In the genomic region with DNA sequence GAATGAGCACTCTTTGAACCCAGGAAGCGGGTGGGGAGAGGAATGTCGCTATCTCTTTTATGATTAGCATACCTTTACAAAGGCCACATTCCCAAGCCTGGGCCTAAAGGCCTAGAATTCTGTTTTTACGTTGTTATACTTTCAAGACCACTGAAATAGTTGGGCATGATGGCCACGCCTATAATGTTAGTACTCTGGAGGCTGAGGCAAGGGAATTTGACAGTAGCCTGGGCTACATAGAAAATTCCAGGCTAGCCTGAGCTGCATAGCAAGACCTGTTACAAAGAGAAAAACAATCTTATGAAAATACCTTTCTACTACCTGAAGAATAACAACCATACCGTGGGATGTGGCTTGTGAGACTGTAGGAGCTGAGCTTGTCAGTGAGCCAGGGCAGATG, we compare ENCODE assay signal across 28 mouse cellular contexts.
DNase-seq lines count a peak whose midpoint lies in the region; ATAC-seq lines count a peak whose summit lies in the region.
"Had no signal": no experiment of that assay in that cellular context is flagged by ENCODE, and none has a peak within 500 bp of the region (broad histone marks: within the 10 kb centered on the region; RNA-seq: fewer than 3 reads in every experiment).

No protein-coding gene starts in this region.

- no peak for ATAC-seq in forebrain, embryonic 11.5 days (replicated peaks; ENCODE audit: low FRiP score)
- no peak for ATAC-seq in intestine, embryonic 16.5 days
- ATAC-seq in intestine, embryonic 15.5 days: no peak
- no peak for ATAC-seq in megakaryocyte, adult 5-6 weeks (ENCODE audit: poor library complexity, severe bottlenecking)
- no peak for ATAC-seq in megakaryocyte progenitor cell, adult 5-6 weeks (replicated peaks; ENCODE audit: poor library complexity)
- ATAC-seq: activated CD4-positive, CD25-positive, alpha-beta regulatory T cell, adult 4 months; forebrain, embryonic 13.5 days; midbrain, embryonic 16.5 days had no signal

- H3K4me3 ChIP-seq in forebrain, embryonic 10.5 days: no peak overlapping the region
- no peak overlapping the region for H3K4me3 ChIP-seq in forebrain, embryonic 11.5 days (ENCODE audit: low read depth, low read length)
- H3K4me3 ChIP-seq in intestine, embryonic 16.5 days (ENCODE audit: low read length): no peak overlapping the region
- H3K4me3 ChIP-seq in intestine, embryonic 15.5 days (replicated peaks): no peak overlapping the region
- H3K4me3 ChIP-seq in megakaryocyte, embryonic 14.5 days (replicated peaks): peak overlapping the region; percentile 80
- H3K4me3 ChIP-seq: erythroblast, embryonic 14.5 days; forebrain, embryonic 13.5 days; hindbrain, embryonic 13.5 days; liver, embryonic 15.5 days; midbrain, embryonic 10.5 days; myocyte; stomach, embryonic 15.5 days had no signal

- H3K9ac ChIP-seq in forebrain, embryonic 11.5 days (ENCODE audit: low read length): no peak overlapping the region
- no peak overlapping the region for H3K9ac ChIP-seq in intestine, embryonic 16.5 days (ENCODE audit: low read depth, low read length)
- H3K9ac ChIP-seq in intestine, embryonic 15.5 days: no peak overlapping the region
- H3K9ac ChIP-seq: forebrain, embryonic 13.5 days; hindbrain, embryonic 13.5 days; liver, embryonic 15.5 days; stomach, embryonic 15.5 days had no signal

- no peaks in the 10 kb centered on the region for H3K27me3 ChIP-seq in forebrain, embryonic 10.5 days (ENCODE audit: poor library complexity, severe bottlenecking)
- no peaks in the 10 kb centered on the region for H3K27me3 ChIP-seq in forebrain, embryonic 11.5 days (ENCODE audit: control insufficient read depth, insufficient read depth, low read length)
- H3K27me3 ChIP-seq in intestine, embryonic 16.5 days (replicated peaks; ENCODE audit: control insufficient read depth, insufficient read depth, low read length): no peaks in the 10 kb centered on the region
- no peaks in the 10 kb centered on the region for H3K27me3 ChIP-seq in intestine, embryonic 15.5 days (replicated peaks)
- H3K27me3 ChIP-seq in megakaryocyte, embryonic 14.5 days (replicated peaks): no peaks in the 10 kb centered on the region
- H3K27me3 ChIP-seq: CH12.LX; forebrain, embryonic 13.5 days; liver, embryonic 15.5 days; stomach, embryonic 15.5 days had no signal

- no peaks in the 10 kb centered on the region; the same call in 1 of the 2 replicates for H3K36me3 ChIP-seq in forebrain, embryonic 10.5 days (replicated peaks)
- no peaks in the 10 kb centered on the region for H3K36me3 ChIP-seq in forebrain, embryonic 11.5 days (ENCODE audit: control insufficient read depth, insufficient read depth, low read length)
- no peaks in the 10 kb centered on the region for H3K36me3 ChIP-seq in intestine, embryonic 16.5 days (ENCODE audit: control insufficient read depth, insufficient read depth, low read length)
- H3K36me3 ChIP-seq in intestine, embryonic 15.5 days: no peaks in the 10 kb centered on the region
- H3K36me3 ChIP-seq in megakaryocyte, embryonic 14.5 days (replicated peaks; ENCODE audit: low read length): peaks cover 24% of the 10 kb centered on the region
- H3K36me3 ChIP-seq: hindbrain, embryonic 13.5 days; liver, embryonic 15.5 days; midbrain, embryonic 10.5 days; stomach, embryonic 15.5 days had no signal

- H3K4me2 ChIP-seq in forebrain, embryonic 11.5 days (ENCODE audit: low read depth, low read length, severe bottlenecking): no peak overlapping the region
- H3K4me2 ChIP-seq in intestine, embryonic 16.5 days (ENCODE audit: low read depth, low read length): no peak overlapping the region
- H3K4me2 ChIP-seq in intestine, embryonic 15.5 days (replicated peaks): no peak overlapping the region
- H3K4me2 ChIP-seq: forebrain, embryonic 13.5 days; hindbrain, embryonic 13.5 days; liver, embryonic 15.5 days; stomach, embryonic 15.5 days had no signal

- peaks cover 14% of the 10 kb centered on the region for H3K4me1 ChIP-seq in forebrain, embryonic 10.5 days
- peaks cover 4% of the 10 kb centered on the region; the same call in 1 of the 2 replicates for H3K4me1 ChIP-seq in forebrain, embryonic 11.5 days (replicated peaks; ENCODE audit: control insufficient read depth, insufficient read depth, low read length)
- peaks cover 16% of the 10 kb centered on the region for H3K4me1 ChIP-seq in intestine, embryonic 16.5 days (ENCODE audit: control insufficient read depth, insufficient read depth, low read length)
- peaks cover 9% of the 10 kb centered on the region for H3K4me1 ChIP-seq in intestine, embryonic 15.5 days (replicated peaks)
- H3K4me1 ChIP-seq in megakaryocyte, embryonic 14.5 days: peaks cover 74% of the 10 kb centered on the region
- H3K4me1 ChIP-seq: liver, embryonic 15.5 days had no signal

- H3K9me3 ChIP-seq in forebrain, embryonic 10.5 days: no peaks in the 10 kb centered on the region
- H3K9me3 ChIP-seq in forebrain, embryonic 11.5 days (ENCODE audit: control insufficient read depth, low read length): no peaks in the 10 kb centered on the region
- no peaks in the 10 kb centered on the region for H3K9me3 ChIP-seq in intestine, embryonic 16.5 days (ENCODE audit: control insufficient read depth, low read length)
- H3K9me3 ChIP-seq in intestine, embryonic 15.5 days: no peaks in the 10 kb centered on the region
- H3K9me3 ChIP-seq in megakaryocyte, embryonic 14.5 days: peaks cover 23% of the 10 kb centered on the region
- H3K9me3 ChIP-seq: forebrain, embryonic 13.5 days; hindbrain, embryonic 13.5 days; liver, embryonic 15.5 days; midbrain, embryonic 10.5 days; stomach, embryonic 15.5 days had no signal

- no peak for DNase-seq in forebrain, embryonic 10.5 days (ENCODE audit: extremely low spot score, low spot score)
- DNase-seq in forebrain, embryonic 11.5 days (ENCODE audit: low spot score): no peak
- peak; percentile 83 for DNase-seq in ZHBTc4 (ENCODE audit: low read depth, low spot score)
- DNase-seq: adrenal gland, adult 2 months; adrenal gland, postnatal 36 days; cerebellum, adult 18-20 months; cerebellum, postnatal 10 days; gastrocnemius, postnatal 10 days; kidney, adult 8-10 months; kidney, postnatal 25 days; lung, postnatal 4 days; retina, postnatal 1 day; right cerebral cortex, postnatal 25 days had no signal

- WGBS in forebrain, embryonic 10.5 days: 84% methylated on average over 5 of the region's 5 CpGs
- 87% methylated on average over 5 of the region's 5 CpGs for WGBS in forebrain, embryonic 11.5 days
- WGBS in intestine, embryonic 16.5 days: 69% methylated on average over 5 of the region's 5 CpGs
- 71% methylated on average over 5 of the region's 5 CpGs for WGBS in intestine, embryonic 15.5 days

- peak overlapping the region; percentile 33; the same call in 1 of the 2 replicates for H3K27ac ChIP-seq in forebrain, embryonic 10.5 days
- H3K27ac ChIP-seq in forebrain, embryonic 11.5 days (ENCODE audit: low read depth, low read length): no peak overlapping the region
- H3K27ac ChIP-seq in intestine, embryonic 16.5 days (ENCODE audit: low read length): 0 out of 2 replicates have a peak overlapping the region, but pooled peaks have one; percentile 27
- no peak overlapping the region for H3K27ac ChIP-seq in intestine, embryonic 15.5 days
- H3K27ac ChIP-seq: liver, embryonic 15.5 days; midbrain, embryonic 10.5 days; stomach, embryonic 15.5 days had no signal

Comparison
In these comparisons a context has a peak if more than half of its experiments do, and no peak if none do; other contexts are left out.
1. H3K27ac ChIP-seq: peak in forebrain, embryonic 10.5 days (single experiment) and intestine, embryonic 16.5 days (single experiment); none in forebrain, embryonic 11.5 days (single experiment) and intestine, embryonic 15.5 days (single experiment).